Mouse (Mus musculus) CD8-positive naive resting alpha-beta T cell, adult 2 months (primary cell): ENCODE results near the gene Ift52.
"Not testable (repeated sequence)": the region's sequence is repeated elsewhere in the genome, so short reads cannot be mapped to it uniquely, and the experiment has no call there.

ENCODE experiments used
- DNase-seq, 2 experiments: peaks; one replicate each; pipeline ENCODE4 v3.0.0; 2022; ENCODE audit warnings: low read depth in 2 of 2, low spot score in 2 of 2

Ift52 gene

DNA sequence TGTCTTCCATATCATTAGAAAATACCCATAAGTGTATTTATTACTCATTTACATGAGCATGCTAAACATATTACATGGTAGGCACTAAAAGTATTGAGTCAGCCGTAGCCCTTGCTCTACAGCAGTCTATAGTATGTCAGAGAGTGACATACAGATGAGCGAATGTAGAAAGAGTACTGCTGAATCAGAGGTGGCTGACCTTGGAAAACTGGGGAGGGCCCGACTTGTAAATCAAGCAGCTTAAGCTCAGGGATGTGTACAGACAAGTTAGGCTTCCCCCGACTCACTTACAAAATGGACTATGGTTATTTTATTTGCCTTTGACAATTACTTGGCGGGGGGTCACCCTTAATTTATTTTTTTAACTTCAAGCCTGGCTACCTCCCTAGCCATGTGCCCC lies 14.1 kb downstream of the Ift52 start:
- DNase-seq, result no peak

DNA sequence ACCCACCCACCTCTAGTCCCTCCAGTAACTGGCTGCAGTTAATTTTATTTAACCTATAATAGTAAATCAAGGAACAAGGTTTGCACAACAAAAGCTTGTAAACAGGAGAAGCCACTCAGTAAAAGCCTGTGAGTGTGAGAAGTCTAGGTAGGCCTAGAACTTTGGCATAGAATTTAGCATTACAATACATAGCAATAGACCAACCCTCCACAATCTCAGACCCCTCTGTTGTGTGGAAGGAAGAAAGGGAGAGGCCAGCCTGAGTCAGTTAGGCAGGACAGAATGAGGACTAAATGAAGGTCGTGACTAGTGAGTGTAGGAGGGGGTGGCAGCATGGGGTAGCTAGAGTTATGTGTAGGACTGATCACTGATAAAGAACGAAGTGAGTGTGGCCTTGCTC lies 14.6 kb downstream of the Ift52 start:
- no peak for DNase-seq

DNA sequence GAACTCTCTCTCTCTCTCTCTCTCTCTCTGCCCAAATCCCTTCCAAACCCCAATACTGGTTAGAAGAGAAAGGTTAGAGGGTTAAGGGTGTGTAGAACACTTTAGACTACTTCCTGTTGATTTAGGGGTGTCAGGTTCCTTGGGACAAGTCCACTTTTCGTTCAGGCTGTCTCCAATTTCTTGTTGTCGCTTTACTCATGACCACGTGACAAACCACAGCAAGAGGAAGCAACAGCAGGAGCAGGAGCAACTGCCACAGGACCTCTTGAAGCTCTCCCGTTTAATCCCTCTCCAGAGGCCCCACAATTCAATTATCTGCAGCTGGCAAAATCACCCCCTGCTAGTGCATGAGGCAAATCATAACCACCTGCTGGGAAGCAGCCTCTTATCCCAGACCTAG lies 15.5 kb downstream of the Ift52 start:
- DNase-seq, result no peak

DNA sequence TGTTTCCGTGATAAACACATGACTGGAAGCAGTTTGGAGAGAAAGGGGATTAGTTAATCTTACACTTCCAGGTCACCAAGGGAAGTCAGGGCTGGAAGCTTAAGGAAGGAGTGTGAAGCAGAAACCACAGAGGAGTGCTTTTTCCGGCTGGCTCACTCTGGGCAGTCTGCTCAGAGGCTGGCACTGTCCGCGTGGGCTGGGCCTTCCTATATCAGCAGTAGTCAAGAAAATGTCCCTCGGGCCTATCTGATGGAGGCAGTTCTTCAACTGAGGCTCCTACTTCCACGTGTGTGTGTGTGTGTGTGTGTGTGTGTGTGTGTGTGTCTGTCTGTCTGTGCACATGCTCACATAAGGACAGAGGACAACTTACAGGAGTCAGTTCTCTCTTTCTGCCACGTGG lies 22.8 kb downstream of the Ift52 start:
- DNase-seq, result no peak

DNA sequence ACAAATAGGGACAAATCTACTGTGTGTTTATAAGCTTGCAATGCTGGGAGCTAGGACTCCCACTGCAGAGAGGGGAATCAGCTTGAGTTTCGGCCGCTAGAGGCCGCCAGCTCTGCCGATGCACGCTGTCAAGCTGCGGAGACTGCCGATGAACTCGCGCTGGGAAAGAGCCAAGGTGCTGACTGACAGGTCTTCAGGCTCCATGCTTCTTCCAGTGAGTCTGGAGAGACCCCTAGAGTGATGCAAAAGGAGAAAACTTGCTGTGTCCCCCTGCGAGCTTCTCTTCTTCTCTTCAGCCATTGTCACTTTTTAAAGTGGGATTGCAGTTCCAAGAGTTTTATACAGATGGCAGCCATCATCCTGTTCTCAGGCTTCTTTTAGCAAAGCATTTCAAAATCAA lies 31.0 kb downstream of the Ift52 start:
- peak; percentile 32 to 54 for DNase-seq

DNA sequence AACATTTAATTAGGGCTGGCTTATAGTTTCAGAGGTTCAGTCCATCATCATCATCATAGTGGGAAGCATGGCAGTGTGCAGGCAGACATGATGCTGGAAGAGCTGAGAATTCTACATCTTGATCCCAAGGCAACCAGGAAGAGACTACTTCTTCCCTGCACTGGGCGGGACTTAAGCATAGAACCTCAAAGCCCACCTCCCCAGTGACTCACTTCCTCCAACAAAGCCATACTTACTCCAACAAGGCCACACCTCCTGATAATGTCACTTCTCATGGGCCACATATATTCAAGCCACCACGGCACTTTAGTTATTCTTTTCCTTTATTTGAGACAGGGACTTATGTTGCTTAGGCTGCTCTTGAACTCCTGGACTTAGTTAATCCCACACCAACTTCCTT lies 32.0 kb downstream of the Ift52 start:
- no peak for DNase-seq

DNA sequence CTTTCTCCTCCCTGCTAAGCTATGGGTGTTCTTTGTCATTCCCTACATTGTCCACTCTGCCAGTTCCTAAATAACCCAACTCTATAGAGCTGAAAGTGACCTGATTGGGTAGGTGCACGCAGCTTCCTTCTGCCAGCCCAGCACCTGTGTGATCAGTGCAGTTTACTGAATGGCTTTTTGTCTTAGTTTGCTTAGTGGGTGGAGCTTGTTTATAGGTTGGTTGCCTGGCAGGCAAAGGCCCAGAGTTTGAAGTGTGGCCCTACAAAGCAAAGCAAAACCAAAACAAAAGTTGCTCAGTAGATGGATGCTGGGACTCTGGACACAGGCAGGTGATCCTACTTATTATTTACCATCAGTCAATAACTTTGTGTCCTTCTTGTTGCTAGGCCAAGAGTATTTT lies 34.5 kb downstream of the Ift52 start:
- no peak for DNase-seq

DNA sequence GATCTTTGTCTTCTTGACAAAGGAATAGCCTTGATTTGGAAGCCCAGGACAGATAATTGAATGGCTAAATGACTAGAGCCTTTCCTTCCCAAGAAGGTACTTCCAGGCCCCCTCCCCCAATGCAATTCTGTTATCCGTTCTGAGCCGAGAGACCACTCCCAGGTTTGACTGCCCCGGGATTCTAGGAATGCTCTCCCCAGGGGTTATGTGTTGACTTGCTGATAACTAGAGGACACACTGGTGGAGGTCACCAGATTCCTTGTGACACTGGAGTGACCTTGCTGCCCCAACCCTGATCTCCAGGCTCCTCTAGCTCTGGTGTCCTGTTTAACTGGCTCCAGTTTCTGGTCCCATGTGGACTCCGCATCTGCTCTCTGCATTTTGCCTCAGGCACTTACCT lies 34.9 kb downstream of the Ift52 start:
- DNase-seq, result no peak

DNA sequence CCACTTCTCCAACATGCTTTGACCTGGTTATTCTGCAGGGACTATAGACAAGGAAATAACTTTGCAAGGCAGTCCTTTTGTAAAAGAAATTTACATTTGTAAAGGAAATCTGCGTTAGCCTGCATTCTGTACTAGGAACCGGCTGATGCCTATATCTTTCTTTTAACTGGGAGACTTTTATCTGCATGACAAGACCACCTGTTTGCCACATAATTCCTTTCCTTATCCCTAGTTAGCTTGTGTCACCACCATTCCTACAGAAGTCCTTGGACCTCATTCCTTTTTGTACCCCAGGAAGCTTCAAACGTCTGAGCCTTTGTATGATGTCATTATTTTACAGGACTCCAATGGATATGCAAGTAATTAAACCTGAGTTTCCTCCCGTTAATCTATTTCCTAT lies 35.7 kb downstream of the Ift52 start:
- DNase-seq, result no peak

DNA sequence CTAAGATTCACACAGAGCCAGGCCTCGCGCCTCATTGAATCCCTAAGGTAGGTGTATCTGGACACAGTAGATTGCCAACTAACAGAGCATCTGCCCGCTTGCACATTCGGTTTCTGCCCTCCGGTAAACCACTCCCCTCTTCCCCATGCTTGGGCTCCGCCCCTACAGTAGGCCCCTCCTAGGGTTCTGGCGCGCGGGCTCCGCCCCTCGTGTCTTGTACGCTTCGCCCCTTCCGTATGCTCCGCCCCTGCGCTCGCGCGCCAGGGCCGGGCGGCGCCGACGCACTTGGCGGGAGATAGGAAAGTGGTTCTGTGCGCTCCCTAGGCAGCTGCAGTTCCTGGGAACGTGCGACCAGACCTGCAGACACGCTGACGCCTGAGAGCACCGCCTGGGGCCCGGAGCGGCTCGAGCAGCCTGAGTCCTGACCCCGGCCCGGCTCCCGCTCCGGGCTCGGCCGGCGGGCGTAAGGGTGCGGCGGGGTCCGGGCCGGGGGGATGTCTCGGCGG lies 37.2 kb downstream of the Ift52 start, which contains the start of gene Mybl2:
TSS of gene Mybl2 (plus strand) at position 353 of the 506 bp plus-strand sequence.
- DNase-seq, result peak; percentile 83 to 90

DNA sequence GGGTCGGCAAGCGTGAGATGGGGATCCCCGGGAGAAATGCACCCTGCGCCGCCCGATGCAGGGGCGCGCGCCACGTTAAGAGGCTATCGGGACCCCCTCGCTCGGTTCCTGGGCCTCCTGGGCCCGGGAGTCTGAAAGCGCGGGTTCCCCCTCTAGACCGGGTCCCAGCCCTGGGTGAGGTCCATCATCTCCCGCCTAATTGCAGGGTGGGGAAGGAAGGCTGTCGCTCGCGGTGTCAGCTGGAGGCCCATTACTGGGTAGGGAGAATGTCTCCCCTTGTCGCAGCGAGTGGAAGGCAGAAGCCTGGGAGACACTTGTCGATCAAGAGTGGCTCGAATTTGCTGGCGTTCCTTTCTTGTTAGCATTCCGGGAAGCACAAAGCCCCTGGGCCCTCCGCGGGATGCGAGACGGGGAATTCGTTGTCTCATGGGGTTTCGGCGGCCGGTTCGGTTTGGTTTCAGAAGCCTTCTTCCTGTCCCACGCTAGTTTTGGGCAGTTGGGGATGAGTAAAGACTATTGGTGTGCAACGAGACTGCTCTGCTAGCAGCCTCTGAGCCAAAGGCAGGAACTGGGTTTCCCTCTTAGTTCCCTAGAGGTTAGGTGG lies 37.8 kb downstream of the Ift52 start:
- peak in 1 of 2 experiments; percentile 3 for DNase-seq

DNA sequence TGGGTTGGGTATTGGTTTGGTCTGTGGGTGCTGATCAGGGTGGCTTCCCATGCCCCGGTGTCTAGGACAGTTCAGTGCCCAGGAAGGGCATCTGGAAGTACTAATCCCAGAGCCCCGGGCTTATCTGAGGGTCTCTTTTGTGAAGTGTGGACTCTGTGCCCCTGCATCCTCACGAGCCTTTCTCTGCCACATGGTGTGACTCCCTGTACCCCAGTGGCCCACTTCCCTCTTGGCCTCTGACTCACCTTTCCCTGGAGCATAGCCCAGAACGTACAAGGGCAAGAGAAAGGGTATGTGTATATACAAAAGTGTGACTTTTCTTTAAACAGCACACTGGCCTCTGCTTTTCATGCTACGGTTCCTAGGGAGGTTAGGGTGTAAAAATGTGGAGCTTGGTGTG lies 38.6 kb downstream of the Ift52 start:
- DNase-seq, result no peak

DNA sequence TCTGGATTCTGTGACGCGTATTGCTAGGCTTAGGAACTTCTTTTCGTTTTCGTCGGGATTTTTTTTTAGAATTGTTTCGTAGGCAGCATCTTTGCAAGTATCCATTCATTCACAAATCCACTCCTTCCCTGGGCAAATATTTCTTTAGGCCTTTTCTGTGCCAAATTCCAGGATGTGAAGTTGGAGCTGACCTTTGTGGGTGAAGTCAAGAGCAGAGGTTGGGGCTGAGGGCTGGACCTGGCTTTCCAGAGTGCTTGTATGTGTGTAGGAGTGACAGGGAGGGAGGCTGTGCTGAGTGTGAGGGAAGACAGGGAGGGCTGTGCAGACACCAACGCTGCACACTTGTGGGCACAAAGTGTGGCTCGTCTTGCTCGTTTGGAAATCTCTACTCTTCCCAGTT lies 39.4 kb downstream of the Ift52 start:
- DNase-seq, result no peak

DNA sequence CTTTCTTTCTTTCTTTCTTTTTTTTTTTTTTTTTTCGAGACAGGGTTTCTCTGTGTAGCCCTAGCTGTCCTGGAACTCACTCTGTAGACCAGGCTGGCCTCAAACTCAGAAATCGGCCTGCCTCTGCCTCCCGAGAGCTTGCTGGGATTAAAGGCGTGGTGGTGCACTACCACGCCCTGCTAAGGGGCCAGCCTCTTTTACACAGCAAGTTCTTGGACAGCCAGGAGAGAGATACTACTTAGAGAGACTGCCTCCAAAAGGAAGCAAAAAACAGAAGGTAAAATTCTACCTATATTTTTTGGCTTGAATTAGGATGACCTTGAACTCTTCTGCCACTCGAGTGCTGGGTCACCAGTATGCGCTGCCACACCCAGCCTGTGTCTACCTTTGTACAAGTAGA lies 41.8 kb downstream of the Ift52 start:
- DNase-seq, result not testable (repeated sequence)

DNA sequence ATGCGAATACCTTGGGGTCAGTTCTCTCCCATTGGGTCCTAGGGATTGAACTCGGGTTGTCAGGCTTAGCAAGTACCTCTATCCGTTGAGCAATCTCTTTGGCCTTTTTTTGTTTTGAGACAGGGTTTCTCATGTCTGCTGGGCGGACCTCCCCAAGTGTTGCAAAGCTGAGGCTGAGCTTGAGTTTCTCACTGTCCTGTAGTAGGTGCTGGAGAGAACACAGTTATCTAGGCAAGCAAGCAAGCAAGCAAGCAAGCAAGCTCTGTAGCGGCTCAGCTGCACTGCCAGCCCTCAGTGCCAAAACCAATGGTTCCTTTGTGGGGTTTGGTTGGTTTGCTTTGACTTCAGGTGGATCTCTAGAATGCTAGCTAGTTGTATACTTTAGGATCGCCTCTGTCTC lies 43.5 kb downstream of the Ift52 start:
- DNase-seq, result no peak

DNA sequence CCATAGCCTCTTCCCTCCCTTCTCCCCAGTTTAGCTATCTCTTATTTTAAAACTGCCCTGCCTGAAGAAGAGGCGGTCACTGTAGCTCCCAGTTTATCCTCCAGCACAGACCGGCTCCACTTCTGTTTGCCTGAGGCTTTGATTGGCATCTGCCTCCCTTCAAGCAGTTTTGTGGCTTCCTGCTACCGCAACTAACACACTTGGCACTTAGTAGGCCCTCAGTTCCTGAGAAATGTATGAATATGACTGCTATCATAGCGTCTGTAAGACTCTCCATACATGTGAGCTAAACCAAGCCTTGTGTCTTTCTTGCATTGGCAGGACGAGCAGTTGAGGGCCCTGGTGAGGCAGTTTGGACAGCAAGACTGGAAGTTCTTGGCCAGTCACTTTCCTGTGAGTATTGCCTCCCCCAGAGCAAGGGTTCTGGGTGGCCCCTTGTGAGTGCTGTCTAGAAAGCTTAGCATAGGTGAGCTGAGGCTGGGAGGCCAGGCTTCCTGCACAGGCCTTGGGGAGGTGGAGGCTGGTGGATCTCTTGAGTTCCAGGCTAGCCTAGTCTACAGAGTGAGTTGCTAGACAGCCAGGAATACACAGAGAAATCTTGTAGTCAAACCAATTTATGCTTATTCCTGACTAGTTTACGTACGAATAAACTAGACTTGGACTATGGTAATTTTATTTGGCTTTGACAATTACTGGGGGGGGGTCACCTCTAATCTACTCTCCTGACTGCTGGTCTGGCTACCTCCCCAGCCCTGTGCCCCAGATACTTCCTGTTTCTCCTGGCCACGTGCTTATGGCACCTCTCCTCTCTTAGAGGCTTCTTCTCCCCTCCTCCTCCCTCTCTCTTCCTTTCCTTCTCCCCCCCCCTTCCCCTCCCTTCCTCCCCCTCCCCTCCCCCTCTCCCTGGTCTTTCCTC lies 44.3 kb downstream of the Ift52 start:
- no peak for DNase-seq

DNA sequence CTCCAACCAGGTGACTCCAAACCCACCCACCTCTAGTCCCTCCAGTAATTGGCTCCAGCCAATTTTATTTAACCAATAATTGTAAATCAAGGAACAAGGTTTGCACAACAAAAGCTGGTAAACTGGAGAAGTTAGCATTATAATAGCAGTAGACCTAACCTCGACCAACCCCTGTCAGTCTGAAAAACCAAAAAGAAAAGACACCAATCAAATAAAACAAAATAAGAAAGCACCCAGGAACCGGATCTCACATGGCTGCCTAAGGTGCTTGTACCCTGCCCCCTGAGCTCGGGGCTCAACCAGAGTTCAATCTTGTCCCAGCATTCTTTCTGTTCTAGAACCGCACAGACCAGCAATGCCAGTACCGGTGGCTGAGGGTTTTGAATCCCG lies 45.0 kb downstream of the Ift52 start:
- no peak for DNase-seq

DNA sequence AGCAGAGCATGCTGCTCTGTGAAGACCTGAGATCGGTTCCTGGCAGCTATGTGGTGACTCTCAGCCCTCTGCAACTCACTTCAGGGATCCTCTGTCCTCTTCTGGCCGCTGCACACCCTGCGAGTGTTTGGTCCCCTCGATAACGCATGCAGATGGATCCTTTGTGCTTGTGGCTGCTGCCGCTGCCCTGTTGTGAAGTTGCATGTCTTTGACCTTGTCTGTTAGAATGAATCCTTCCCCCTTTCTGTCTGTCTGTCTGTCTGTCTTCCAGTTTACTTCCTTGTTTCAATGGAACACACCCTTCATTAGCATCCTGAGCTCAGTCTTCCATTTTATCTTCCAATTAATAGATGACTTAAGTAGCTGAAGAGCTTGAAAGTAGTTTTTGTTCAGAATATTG lies 49.2 kb downstream of the Ift52 start:
- no peak for DNase-seq

DNA sequence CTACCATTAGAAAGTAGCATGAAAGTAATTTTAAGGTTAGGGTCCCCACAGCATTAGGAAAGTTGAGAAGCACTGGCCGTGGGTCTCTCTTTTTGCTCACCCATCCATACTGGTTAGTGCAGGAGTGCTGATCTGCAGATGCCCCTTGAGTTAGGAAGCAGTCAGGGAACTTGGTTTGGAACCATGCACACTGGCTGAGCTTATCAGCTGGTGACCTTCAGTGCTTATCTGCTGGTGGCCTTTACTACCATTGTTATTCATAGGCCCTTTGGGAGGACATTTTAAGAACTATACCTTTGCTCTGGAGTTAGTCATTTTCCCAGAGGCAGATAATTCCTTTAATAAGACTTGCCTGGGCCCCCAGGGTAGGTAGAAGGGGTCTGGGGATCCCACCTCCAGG lies 50.1 kb downstream of the Ift52 start:
- DNase-seq, result no peak

DNA sequence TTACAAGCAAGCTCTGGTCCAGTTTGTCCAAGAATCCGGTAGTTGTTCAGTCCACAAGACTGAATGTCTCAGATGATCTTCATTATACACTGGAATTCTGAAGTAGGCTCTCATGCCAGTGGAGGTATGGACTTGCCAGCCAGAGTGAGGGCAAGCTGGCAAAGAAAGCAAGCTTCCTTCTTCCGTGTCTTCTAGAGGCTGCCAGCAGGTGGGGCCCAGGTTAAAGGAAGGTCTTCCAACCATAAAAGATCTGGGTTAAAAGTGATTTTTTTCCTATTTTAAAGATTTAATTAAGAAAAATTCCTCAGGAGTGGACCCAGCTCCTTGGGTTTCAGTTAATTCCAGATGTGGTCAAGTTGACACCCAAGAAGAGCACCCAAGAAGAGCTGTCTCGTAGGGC lies 53.1 kb downstream of the Ift52 start:
- DNase-seq, result no peak

DNA sequence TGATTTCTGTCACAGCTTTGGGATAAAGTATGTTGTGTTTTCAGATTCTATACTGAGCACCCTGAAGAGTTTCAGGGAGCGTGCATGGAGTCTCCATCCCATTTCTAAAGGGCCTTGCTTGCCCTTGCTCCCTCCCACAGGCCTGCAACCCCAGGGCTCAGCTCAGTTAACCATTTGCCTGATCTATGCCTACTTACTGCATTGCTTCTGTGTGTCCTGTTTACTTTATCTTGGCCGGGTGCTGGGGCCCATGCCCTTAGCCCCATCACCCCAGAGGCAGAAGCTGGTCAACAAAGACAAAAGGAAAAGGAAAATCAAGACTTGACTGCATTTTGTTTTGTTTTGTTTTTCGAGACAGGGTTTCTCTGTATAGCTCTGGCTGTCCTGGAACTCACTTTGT lies 54.4 kb downstream of the Ift52 start:
- DNase-seq, result no peak

DNA sequence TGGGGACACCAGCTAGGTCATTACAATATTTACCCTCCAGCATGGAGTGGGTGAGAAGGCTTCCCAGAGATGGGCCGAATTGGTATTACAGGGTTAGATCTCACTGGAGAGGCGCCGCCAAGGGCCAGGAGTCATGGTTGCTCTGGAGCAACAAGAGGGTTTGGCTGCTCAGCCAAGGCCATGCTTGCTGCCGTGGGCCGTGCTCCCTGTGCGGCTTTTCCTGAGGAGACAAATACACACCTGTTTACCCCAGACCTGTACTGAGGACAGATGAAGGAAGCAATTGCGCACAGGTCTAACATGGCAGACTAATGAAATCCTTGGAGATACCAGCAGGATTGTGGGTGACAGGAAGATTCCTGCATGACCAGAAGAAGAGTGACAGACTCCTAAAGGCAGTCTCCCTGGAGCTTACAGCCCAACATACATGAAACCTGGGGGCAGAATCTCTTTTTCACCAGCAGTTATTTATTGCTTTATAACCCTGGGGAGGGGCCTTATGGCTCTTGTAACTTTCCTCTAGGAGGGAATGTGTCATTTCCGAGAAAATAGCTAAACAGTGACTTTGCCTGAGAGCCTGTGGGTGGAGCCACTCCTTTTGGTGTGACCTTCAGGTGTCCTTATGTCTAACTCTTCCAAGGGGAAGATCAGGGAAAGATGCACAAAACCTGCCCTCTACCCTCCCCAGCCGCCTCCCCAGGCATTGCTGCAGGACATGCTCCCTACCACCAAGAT lies 56.0 kb downstream of the Ift52 start:
- DNase-seq, result no peak
